8 mouse cellular contexts compared by ENCODE assay signal in the genomic region with DNA sequence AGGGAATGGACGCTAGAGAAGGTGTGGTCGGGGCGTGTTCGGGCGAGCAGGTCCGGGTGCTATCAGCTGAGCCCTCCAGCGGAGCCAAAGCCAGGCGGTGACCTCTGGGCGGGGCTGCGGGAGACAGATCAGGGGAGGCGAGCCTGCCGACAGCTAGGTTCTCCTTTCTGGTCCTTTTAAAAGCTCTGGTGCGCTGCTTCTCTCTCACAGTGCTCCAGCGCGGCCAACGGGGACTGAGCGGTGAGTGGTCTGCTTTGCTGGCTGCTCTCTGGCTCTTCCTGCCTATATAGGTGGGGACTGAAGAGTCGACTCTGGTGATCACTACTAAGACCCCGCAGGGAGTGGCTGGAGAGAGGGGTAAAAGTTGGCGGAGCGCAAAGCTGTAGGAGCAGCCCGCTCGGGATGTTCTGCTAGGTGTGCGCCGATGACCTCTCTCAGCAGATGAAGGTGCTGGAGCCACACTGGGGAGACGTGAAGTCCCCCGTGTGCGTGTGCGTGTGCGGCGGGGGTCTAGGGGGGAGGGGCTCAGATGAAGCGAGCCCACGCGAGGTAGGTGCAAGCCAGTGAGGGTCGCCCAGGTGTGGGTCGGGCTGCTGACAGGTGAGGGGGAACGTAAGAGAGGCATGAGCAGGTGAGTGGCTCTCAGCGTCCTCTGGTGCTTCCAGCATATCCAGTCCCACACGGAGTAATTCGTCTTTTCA. TPM values are rescaled to one million over a fixed set of nuclear protein-coding genes. Genes with fewer than 3 reads are reported as not detected.
DNase-seq lines count a peak whose midpoint lies in the region; TF ChIP-seq lines count a peak whose summit lies in the region.

No protein-coding gene starts in this region.

- H3K4me3 ChIP-seq in cortical plate, adult 2 months (ENCODE audit: insufficient read depth, low read length): peak overlapping the region; percentile 8; the same call in 1 of the 2 replicates

- TF ChIP-seq CTCF in cortical plate, adult 2 months (IDR thresholded peaks at IDR 0.05; ENCODE audit: extremely low read depth, insufficient read depth, low read length): no peak

- intact Hi-C loops in heart, postnatal 25 days (cut with DNase I): loop anchor here (5.0 kb wide), 2 partner anchors 66 to 106 kb away; partner anchors contain the start of gene Hus1

- H3K4me1 ChIP-seq in cortical plate, adult 2 months (ENCODE audit: control insufficient read depth, insufficient read depth, low read length): peaks cover 4% of the 10 kb centered on the region; the same call in 1 of the 2 replicates

- no peak overlapping the region for H3K27ac ChIP-seq in cortical plate, adult 2 months (ENCODE audit: insufficient read depth, low read length)

- peak; percentile 96 for DNase-seq in heart, adult 11 months
- no peak for DNase-seq in heart, postnatal 25 days (ENCODE audit: low spot score)
- peak; percentile 35 for DNase-seq in heart, adult 8-10 months (ENCODE audit: low spot score)
- peak; percentile 59 for DNase-seq in kidney, adult 9 months
- peak; percentile 48 for DNase-seq in lung, postnatal 10 days
- peak; percentile 59 for DNase-seq in retina, postnatal 1 day
- DNase-seq in left cerebral cortex, adult 18-20 months (ENCODE audit: low spot score in 2 of 2): no peak

- no peak for TF ChIP-seq POLR2A in cortical plate, adult 2 months (IDR thresholded peaks at IDR 0.05; ENCODE audit: extremely low read depth, insufficient read depth, low read length)

RNA-seq across cellular contexts. Expression of gene Upp1, which starts 0.7 kb away (rescaled TPM):
- 1 to 10 TPM; 5.5 to 7.5 TPM for total RNA-seq in heart, postnatal 25 days (2021)
- polyA plus RNA-seq in cortical plate, adult 2 months (2012; rRNA removed): 4.7 and 5.6 TPM in 2 replicates
- 1 to 10 TPM; 2.5 to 9.8 (median 3.0) TPM for total RNA-seq in heart, adult 8-10 months (2022)
- total RNA-seq in left cerebral cortex, adult 18-20 months (2021): 1 to 10 TPM; 2.8 to 3.0 TPM

Comparison
In these comparisons a context has a peak if more than half of its experiments do, and no peak if none do; other contexts are left out.
1. DNase-seq: peak in heart, adult 11 months (single experiment), heart, adult 8-10 months (single experiment), kidney, adult 9 months (single experiment), lung, postnatal 10 days (single experiment) and retina, postnatal 1 day (single experiment); none in heart, postnatal 25 days (single experiment) and left cerebral cortex, adult 18-20 months (0 of 2).